ENCODE assay signal across 18 mouse cellular contexts in the genomic region with DNA sequence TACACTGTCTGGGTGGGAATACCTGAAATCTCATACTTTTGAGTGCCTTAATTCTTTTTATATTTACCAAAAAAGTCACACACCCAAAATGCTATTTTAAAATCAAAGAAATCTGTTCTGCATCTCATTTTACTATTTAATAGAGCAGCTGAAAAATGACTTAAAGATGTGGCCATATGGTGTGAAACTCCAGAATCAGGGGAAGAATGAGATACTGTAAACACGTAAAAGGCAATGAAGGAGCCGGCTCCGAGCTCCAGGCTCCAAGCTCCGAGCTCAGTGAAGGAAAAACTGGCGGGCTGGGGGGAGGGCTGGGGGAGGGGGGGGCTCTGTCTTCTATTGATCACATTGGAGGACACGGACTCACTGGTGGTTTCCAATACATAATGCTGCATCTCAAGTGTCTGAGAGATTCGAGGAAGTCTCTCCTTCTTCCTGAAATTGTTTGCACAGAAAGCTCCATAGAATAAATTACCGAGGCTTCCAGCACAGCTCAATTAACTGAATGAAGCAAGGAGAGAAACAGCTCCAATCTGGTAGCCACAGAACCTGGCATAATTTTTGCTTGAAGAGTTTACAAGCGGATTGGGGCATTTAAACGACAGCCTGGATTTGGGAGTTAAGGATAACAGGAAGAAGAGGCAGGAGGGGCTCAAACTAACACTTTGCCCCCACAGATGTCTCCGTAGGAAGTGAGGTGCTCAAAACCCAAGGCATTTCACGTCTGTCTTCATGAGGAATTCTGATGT.
DNase-seq lines count a peak whose midpoint lies in the region; ATAC-seq and TF ChIP-seq lines count a peak whose summit lies in the region.
"Had no signal": no experiment of that assay in that cellular context is flagged by ENCODE, and none has a peak within 500 bp of the region (broad histone marks: within the 10 kb centered on the region; RNA-seq: fewer than 3 reads in every experiment).

No protein-coding gene starts in this region.

- DNase-seq in limb, embryonic 10.5 days (ENCODE audit: low spot score): no peak
- DNase-seq in brain, adult 2 months (ENCODE audit: low read depth, low spot score): peak; percentile 54
- peak; percentile 83 for DNase-seq in brain, embryonic 14.5 days (ENCODE audit: low read depth)
- DNase-seq in embryo, embryonic 11 days: no peak
- no peak for DNase-seq in lung, postnatal 36 days
- DNase-seq: adrenal gland, postnatal 10 days; cerebellum, adult 9-11 months; heart, adult 2 months; kidney, postnatal 10 days; liver, postnatal 0 days had no signal

- no peaks in the 10 kb centered on the region for H3K27me3 ChIP-seq in hindbrain, embryonic 16.5 days (replicated peaks; ENCODE audit: control insufficient read depth, insufficient read depth, low read length)
- H3K27me3 ChIP-seq in hindbrain, embryonic 12.5 days: no peaks in the 10 kb centered on the region
- peaks cover 18% of the 10 kb centered on the region for H3K27me3 ChIP-seq in limb, embryonic 12.5 days
- 0 out of 2 replicates have a peak, but pooled peaks cover 4% of the 10 kb centered on the region for H3K27me3 ChIP-seq in limb, embryonic 10.5 days (ENCODE audit: low read depth, poor library complexity, severe bottlenecking)
- H3K27me3 ChIP-seq: intestine, embryonic 15.5 days had no signal

- H3K4me1 ChIP-seq in hindbrain, embryonic 16.5 days (ENCODE audit: control insufficient read depth, insufficient read depth, low read depth, low read length): no peaks in the 10 kb centered on the region
- peaks cover 14% of the 10 kb centered on the region for H3K4me1 ChIP-seq in hindbrain, embryonic 12.5 days
- H3K4me1 ChIP-seq in limb, embryonic 12.5 days (replicated peaks): peaks cover 29% of the 10 kb centered on the region
- peaks cover 12% of the 10 kb centered on the region; the same call in 1 of the 2 replicates for H3K4me1 ChIP-seq in limb, embryonic 10.5 days
- H3K4me1 ChIP-seq: intestine, embryonic 15.5 days had no signal

- no peaks in the 10 kb centered on the region for H3K36me3 ChIP-seq in hindbrain, embryonic 16.5 days (ENCODE audit: control insufficient read depth, insufficient read depth, low read length)
- H3K36me3 ChIP-seq in hindbrain, embryonic 12.5 days: no peaks in the 10 kb centered on the region
- no peaks in the 10 kb centered on the region for H3K36me3 ChIP-seq in limb, embryonic 12.5 days
- H3K36me3 ChIP-seq in limb, embryonic 10.5 days: no peaks in the 10 kb centered on the region
- H3K36me3 ChIP-seq: intestine, embryonic 15.5 days; limb, embryonic 15.5 days; midbrain, embryonic 12.5 days; neural tube, embryonic 13.5 days had no signal

- WGBS in hindbrain, embryonic 16.5 days: 46% methylated on average over 12 of the region's 12 CpGs
- 47% methylated on average over 12 of the region's 12 CpGs for WGBS in hindbrain, embryonic 12.5 days
- 19% methylated on average over 12 of the region's 12 CpGs for WGBS in limb, embryonic 12.5 days
- 39% methylated on average over 12 of the region's 12 CpGs for WGBS in limb, embryonic 10.5 days

- no peak overlapping the region for H3K9ac ChIP-seq in hindbrain, embryonic 16.5 days (ENCODE audit: low read depth, low read length)
- no peak overlapping the region for H3K9ac ChIP-seq in hindbrain, embryonic 12.5 days
- H3K9ac ChIP-seq in limb, embryonic 12.5 days (replicated peaks): no peak overlapping the region
- H3K9ac ChIP-seq: intestine, embryonic 15.5 days; limb, embryonic 15.5 days; liver, postnatal 0 days; midbrain, embryonic 12.5 days; neural tube, embryonic 13.5 days had no signal

- no peak for TF ChIP-seq POLR2A in brain, embryonic 14.5 days (IDR thresholded peaks at IDR 0.05; ENCODE audit: borderline replicate concordance, extremely low read depth, insufficient read depth, insufficient read length, poor library complexity, severe bottlenecking)

- no peaks in the 10 kb centered on the region for H3K9me3 ChIP-seq in hindbrain, embryonic 16.5 days (ENCODE audit: control insufficient read depth, low read length)
- H3K9me3 ChIP-seq in hindbrain, embryonic 12.5 days (replicated peaks): no peaks in the 10 kb centered on the region
- no peaks in the 10 kb centered on the region for H3K9me3 ChIP-seq in limb, embryonic 12.5 days
- no peaks in the 10 kb centered on the region for H3K9me3 ChIP-seq in limb, embryonic 10.5 days (replicated peaks)
- H3K9me3 ChIP-seq: intestine, embryonic 15.5 days; limb, embryonic 15.5 days; midbrain, embryonic 12.5 days; neural tube, embryonic 13.5 days had no signal

- peak overlapping the region; percentile 11; the same call in 1 of the 2 replicates for H3K4me2 ChIP-seq in hindbrain, embryonic 16.5 days (ENCODE audit: low read length)
- H3K4me2 ChIP-seq in hindbrain, embryonic 12.5 days (replicated peaks): no peak overlapping the region
- 0 out of 2 replicates have a peak overlapping the region, but pooled peaks have one; percentile 26 for H3K4me2 ChIP-seq in limb, embryonic 12.5 days
- H3K4me2 ChIP-seq: intestine, embryonic 15.5 days; limb, embryonic 15.5 days; midbrain, embryonic 12.5 days; neural tube, embryonic 13.5 days had no signal

- H3K4me3 ChIP-seq in hindbrain, embryonic 16.5 days (ENCODE audit: low read length): no peak overlapping the region
- no peak overlapping the region for H3K4me3 ChIP-seq in hindbrain, embryonic 12.5 days
- H3K4me3 ChIP-seq in limb, embryonic 12.5 days (replicated peaks): no peak overlapping the region
- H3K4me3 ChIP-seq in limb, embryonic 10.5 days: no peak overlapping the region
- H3K4me3 ChIP-seq: heart, adult 2 months; intestine, embryonic 15.5 days; limb, embryonic 15.5 days; midbrain, embryonic 12.5 days; neural tube, embryonic 13.5 days had no signal

- no peak overlapping the region for H3K27ac ChIP-seq in hindbrain, embryonic 16.5 days (ENCODE audit: low read depth, low read length)
- no peak overlapping the region for H3K27ac ChIP-seq in hindbrain, embryonic 12.5 days
- H3K27ac ChIP-seq in limb, embryonic 12.5 days: no peak overlapping the region
- no peak overlapping the region for H3K27ac ChIP-seq in limb, embryonic 10.5 days
- H3K27ac ChIP-seq: heart, adult 2 months; intestine, embryonic 15.5 days; limb, embryonic 15.5 days; midbrain, embryonic 12.5 days; neural tube, embryonic 13.5 days had no signal

- no peak for TF ChIP-seq CTCF in brain, embryonic 14.5 days (IDR thresholded peaks at IDR 0.05; ENCODE audit: borderline replicate concordance, extremely low read depth, insufficient read depth, insufficient read length)

- no peak for ATAC-seq in hindbrain, embryonic 16.5 days
- no peak for ATAC-seq in hindbrain, embryonic 12.5 days (ENCODE audit: low FRiP score)
- ATAC-seq in limb, embryonic 12.5 days (ENCODE audit: insufficient number of reproducible peaks, insufficient read depth, low FRiP score, low TSS enrichment, low read depth): no peak
- ATAC-seq: CD4-positive, CD25-positive, alpha-beta regulatory T cell, adult 4 months; intestine, embryonic 15.5 days; liver, postnatal 0 days had no signal

Comparison
In these comparisons a context has a peak if more than half of its experiments do, and no peak if none do; other contexts are left out.
1. DNase-seq: peak in brain, adult 2 months (single experiment) and brain, embryonic 14.5 days (single experiment); none in limb, embryonic 10.5 days (single experiment), embryo, embryonic 11 days (single experiment) and lung, postnatal 36 days (single experiment).